36 mouse cellular contexts compared by ENCODE assay signal in genomic region chr7:128049254-128049653, GRCm38 (mm10). TPM values are rescaled to one million over a fixed set of nuclear protein-coding genes. Genes with fewer than 3 reads are reported as not detected.
DNase-seq lines count a peak whose midpoint lies in the region; ATAC-seq and TF ChIP-seq lines count a peak whose summit lies in the region.
"Had no signal": no experiment of that assay in that cellular context is flagged by ENCODE, and none has a peak within 500 bp of the region (broad histone marks: within the 10 kb centered on the region; RNA-seq: fewer than 3 reads in every experiment).

No protein-coding gene starts in this region.

- no peak overlapping the region for H3K4me3 ChIP-seq in liver, postnatal 0 days (ENCODE audit: low read depth, low read length)
- H3K4me3 ChIP-seq in liver, embryonic 12.5 days, result no peak overlapping the region
- H3K4me3 ChIP-seq in CH12.LX (replicated peaks in 1 of 3; ENCODE audit: low read depth in 2 of 3, low read length in 2 of 3, poor library complexity in 1 of 3), result peak overlapping the region in 1 of 3 experiments; percentile 19
- H3K4me3 ChIP-seq in bone marrow, adult 2 months (replicated peaks; ENCODE audit: control insufficient read depth, low read depth, low read length), result no peak overlapping the region
- H3K4me3 ChIP-seq in small intestine, adult 2 months (ENCODE audit: low read depth, low read length), result no peak overlapping the region
- H3K4me3 ChIP-seq: embryonic facial prominence, embryonic 12.5 days; embryonic facial prominence, embryonic 15.5 days; heart, adult 2 months; heart, embryonic 10.5 days; heart, embryonic 13.5 days had no signal

- no peaks in the 10 kb centered on the region for H3K79me2 ChIP-seq in CH12.LX (replicated peaks; ENCODE audit: control insufficient read depth, extremely low read depth, insufficient read depth, poor library complexity, severe bottlenecking)

- 8% methylated on average over 2 of the region's 2 CpGs for WGBS in liver, postnatal 0 days (ENCODE audit: insufficient replicate concordance)
- WGBS in liver, embryonic 12.5 days (ENCODE audit: insufficient replicate concordance), result 16% methylated on average over 2 of the region's 2 CpGs
- WGBS in bone marrow, adult 2 months, result 0% methylated on average over 2 of the region's 2 CpGs
- 67% methylated on average over 2 of the region's 2 CpGs for WGBS in small intestine, adult 2 months

- no peaks in the 10 kb centered on the region for H3K9me3 ChIP-seq in liver, postnatal 0 days (ENCODE audit: low read length)
- H3K9me3 ChIP-seq in liver, embryonic 12.5 days (replicated peaks), result no peaks in the 10 kb centered on the region
- peaks cover 4% of the 10 kb centered on the region for H3K9me3 ChIP-seq in CH12.LX (replicated peaks; ENCODE audit: low read length)
- H3K9me3 ChIP-seq: embryonic facial prominence, embryonic 12.5 days; embryonic facial prominence, embryonic 15.5 days; heart, embryonic 10.5 days; heart, embryonic 13.5 days had no signal

- TF ChIP-seq CTCF in liver, postnatal 0 days (IDR thresholded peaks at IDR 0.05; ENCODE audit: low read depth), result no peak
- TF ChIP-seq CTCF in CH12.LX (conservative IDR thresholded peaks at IDR 0.05 in 1 of 2, IDR thresholded peaks at IDR 0.05 in 1 of 2; ENCODE audit: low read depth in 2 of 2, low read length in 2 of 2), result no peak
- TF ChIP-seq CTCF in bone marrow, adult 2 months (IDR thresholded peaks at IDR 0.05; ENCODE audit: control insufficient read depth, insufficient read depth, low read length), result no peak
- no peak for TF ChIP-seq CTCF in small intestine, adult 2 months (IDR thresholded peaks at IDR 0.05; ENCODE audit: extremely low read depth, insufficient read length, insufficient replicate concordance, low read depth, low read length)

- ATAC-seq in liver, postnatal 0 days, result no peak
- ATAC-seq in liver, embryonic 12.5 days, result no peak
- no peak for ATAC-seq in monocyte, adult 5-6 weeks (replicated peaks; ENCODE audit: insufficient number of reproducible peaks, low FRiP score, low TSS enrichment, poor library complexity, severe bottlenecking)
- ATAC-seq: CD4-positive, CD25-positive, alpha-beta regulatory T cell, adult 4 months; forebrain, embryonic 14.5 days; forebrain, postnatal 0 days; hindbrain, postnatal 0 days; inflammation-experienced regulatory T-cells, adult 6 months had no signal

- dilution Hi-C loops in CH12.LX (cut with MboI; ENCODE audit: extremely low pct_ligation_motif_present, extremely low pct_unique_long_range_greater_than_20kb, low sequenced_read_pairs), result no loop called here

- H3K9ac ChIP-seq in liver, postnatal 0 days (replicated peaks), result no peak overlapping the region
- H3K9ac ChIP-seq in liver, embryonic 12.5 days, result no peak overlapping the region
- H3K9ac ChIP-seq in CH12.LX (ENCODE audit: insufficient read depth, low read depth), result no peak overlapping the region; the same call in 1 of the 2 replicates
- H3K9ac ChIP-seq: embryonic facial prominence, embryonic 12.5 days; embryonic facial prominence, embryonic 15.5 days; forebrain, postnatal 0 days; heart, embryonic 13.5 days; hindbrain, embryonic 14.5 days had no signal

- peaks cover 25% of the 10 kb centered on the region for H3K4me1 ChIP-seq in liver, postnatal 0 days (ENCODE audit: insufficient read depth)
- peaks cover 15% of the 10 kb centered on the region for H3K4me1 ChIP-seq in liver, embryonic 12.5 days
- peaks cover 18 to 50% of the 10 kb centered on the region in 2 experiments for H3K4me1 ChIP-seq in CH12.LX (ENCODE audit: control insufficient read depth in 1 of 2, insufficient read depth in 2 of 2)
- H3K4me1 ChIP-seq in bone marrow, adult 2 months (ENCODE audit: control insufficient read depth, insufficient read depth, low read length), result peaks cover 16% of the 10 kb centered on the region
- H3K4me1 ChIP-seq in small intestine, adult 2 months (ENCODE audit: control insufficient read depth, insufficient read depth, insufficient read length, low read length), result peaks cover 20% of the 10 kb centered on the region; the same call in 1 of the 2 replicates
- H3K4me1 ChIP-seq: embryonic facial prominence, embryonic 12.5 days; embryonic facial prominence, embryonic 15.5 days; heart, embryonic 10.5 days had no signal

- no peak for DNase-seq in liver, postnatal 0 days
- DNase-seq in CH12.LX (ENCODE audit: extremely low read depth), result no peak
- DNase-seq in spleen, postnatal 14 days (ENCODE audit: low spot score in 2 of 2), result no peak
- DNase-seq: adrenal gland, adult 2 months; adrenal gland, postnatal 14 days; cerebellum, adult 2 months; cerebellum, adult 9-11 months; cerebellum, postnatal 25 days; forebrain, postnatal 0 days; gastrocnemius, postnatal 10 days; gastrocnemius, postnatal 36 days; heart, postnatal 14 days; heart, postnatal 4 days had no signal

- no peaks in the 10 kb centered on the region for H3K36me3 ChIP-seq in liver, postnatal 0 days (replicated peaks; ENCODE audit: insufficient read depth, low read length)
- H3K36me3 ChIP-seq in liver, embryonic 12.5 days, result no peaks in the 10 kb centered on the region
- H3K36me3 ChIP-seq in CH12.LX (replicated peaks in 1 of 2; ENCODE audit: control insufficient read depth in 1 of 2, insufficient read depth in 1 of 2, low read length in 1 of 2), result no peaks in the 10 kb centered on the region
- no peaks in the 10 kb centered on the region for H3K36me3 ChIP-seq in small intestine, adult 2 months (ENCODE audit: control insufficient read depth, insufficient read depth, low read length)
- H3K36me3 ChIP-seq: embryonic facial prominence, embryonic 12.5 days; embryonic facial prominence, embryonic 15.5 days; heart, embryonic 10.5 days; heart, embryonic 13.5 days had no signal

- H3K27ac ChIP-seq in liver, postnatal 0 days (ENCODE audit: low read depth), result peak overlapping the region; percentile 62
- H3K27ac ChIP-seq in liver, embryonic 12.5 days, result no peak overlapping the region
- H3K27ac ChIP-seq in CH12.LX (ENCODE audit: insufficient read depth, low read depth), result no peak overlapping the region; the same call in 1 of the 2 replicates
- peak overlapping the region; percentile 23; the same call in 1 of the 2 replicates for H3K27ac ChIP-seq in bone marrow, adult 2 months (ENCODE audit: control insufficient read depth, insufficient read depth, low read depth, low read length, poor library complexity)
- 0 out of 2 replicates have a peak overlapping the region, but pooled peaks have one; percentile 27 for H3K27ac ChIP-seq in small intestine, adult 2 months (ENCODE audit: insufficient read depth, low read depth, low read length)
- H3K27ac ChIP-seq: embryonic facial prominence, embryonic 12.5 days; embryonic facial prominence, embryonic 15.5 days; heart, adult 2 months; heart, embryonic 10.5 days; heart, embryonic 13.5 days; hindbrain, embryonic 14.5 days; hindbrain, postnatal 0 days had no signal

- no peak for TF ChIP-seq EP300 in liver, postnatal 0 days (IDR thresholded peaks at IDR 0.05; ENCODE audit: low read depth)
- TF ChIP-seq EP300 in CH12.LX (IDR thresholded peaks at IDR 0.05; ENCODE audit: low read length), result no peak

- H3K27me3 ChIP-seq in liver, postnatal 0 days (ENCODE audit: insufficient read depth, low read length), result no peaks in the 10 kb centered on the region
- no peaks in the 10 kb centered on the region for H3K27me3 ChIP-seq in liver, embryonic 12.5 days (replicated peaks)
- H3K27me3 ChIP-seq in CH12.LX (replicated peaks), result no peaks in the 10 kb centered on the region
- H3K27me3 ChIP-seq in small intestine, adult 2 months (ENCODE audit: control insufficient read depth, insufficient read depth, low read length), result no peaks in the 10 kb centered on the region
- H3K27me3 ChIP-seq: embryonic facial prominence, embryonic 12.5 days; embryonic facial prominence, embryonic 15.5 days; heart, embryonic 13.5 days had no signal

- no peak overlapping the region for H3K4me2 ChIP-seq in liver, postnatal 0 days (ENCODE audit: low read depth, low read length)
- H3K4me2 ChIP-seq in liver, embryonic 12.5 days, result no peak overlapping the region
- peak overlapping the region; percentile 92 for H3K4me2 ChIP-seq in CH12.LX (ENCODE audit: insufficient read depth, low read depth, poor library complexity, severe bottlenecking)
- H3K4me2 ChIP-seq: embryonic facial prominence, embryonic 12.5 days; embryonic facial prominence, embryonic 15.5 days; heart, embryonic 13.5 days; hindbrain, embryonic 14.5 days had no signal

- no peak for TF ChIP-seq POLR2A in CH12.LX (IDR thresholded peaks at IDR 0.05; ENCODE audit: low read depth, low read length)
- TF ChIP-seq POLR2A in bone marrow, adult 2 months (IDR thresholded peaks at IDR 0.05; ENCODE audit: borderline replicate concordance, control insufficient read depth, low read depth, low read length), result no peak
- TF ChIP-seq POLR2A in small intestine, adult 2 months (IDR thresholded peaks at IDR 0.05; ENCODE audit: low read depth, low read length), result no peak

- TF ChIP-seq RAD21 in CH12.LX (IDR thresholded peaks at IDR 0.05; ENCODE audit: low read depth, low read length), result no peak

- in situ Hi-C loops in CH12.LX (cut with MboI; ENCODE audit: low pct_ligation_motif_present, low pct_unique_long_range_greater_than_20kb, low sequenced_read_pairs), result no loop called here

RNA-seq across cellular contexts. Expression of gene Itgam, which starts 13.2 kb away (rescaled TPM):
- polyA plus RNA-seq in liver, postnatal 0 days (2015; fragmentation: Nextera tagmentation; extraction: Ambion mirVana), result 5.1 and 6.1 TPM in 2 replicates
- polyA plus RNA-seq in liver, embryonic 12.5 days (2016; fragmentation: Nextera tagmentation; extraction: Ambion mirVana), result 2.1 and 2.2 TPM in 2 replicates
- 0.13 TPM in 2 replicates for total RNA-seq in CH12.LX (2012; rRNA removed)
- total RNA-seq in CH12.LX (2014; rRNA removed), result 0.48 and 0.50 TPM in 2 replicates
- 1.1 TPM in 2 replicates for polyA plus RNA-seq in CH12.LX (2012; ENCODE audit: insufficient read length, low read depth)
- 15.4 and 60.8 TPM in 2 replicates for polyA plus RNA-seq in bone marrow, adult 2 months (2011; ENCODE audit: insufficient read depth, insufficient read length, low replicate concordance, missing spikeins)
- 3.1 and 3.3 TPM in 2 replicates for polyA plus RNA-seq in small intestine, adult 2 months (2012; rRNA removed)
- total RNA-seq in monocyte, adult 5-6 weeks (2017), result 419 to 520 TPM (median 447 TPM) in 3 replicates
- polyA plus RNA-seq: C2C12 had no signal

RNA-seq across cellular contexts. Expression of gene Gm49368, which starts 13.2 kb away (rescaled TPM):
- 0.51 TPM in 1 of 2 replicates, not detected in the other for polyA plus RNA-seq in liver, postnatal 0 days (2015; fragmentation: Nextera tagmentation; extraction: Ambion mirVana)
- not detected in 2 replicates for polyA plus RNA-seq in liver, embryonic 12.5 days (2016; fragmentation: Nextera tagmentation; extraction: Ambion mirVana)
- not detected in 2 replicates for total RNA-seq in CH12.LX (2012; rRNA removed)
- not detected in 2 replicates for total RNA-seq in CH12.LX (2014; rRNA removed)
- polyA plus RNA-seq in CH12.LX (2012; ENCODE audit: insufficient read length, low read depth), result not detected in 2 replicates
- 8.2 and 16.7 TPM in 2 replicates for polyA plus RNA-seq in bone marrow, adult 2 months (2011; ENCODE audit: insufficient read depth, insufficient read length, low replicate concordance, missing spikeins)
- polyA plus RNA-seq in small intestine, adult 2 months (2012; rRNA removed), result 0.05 and 0.09 TPM in 2 replicates
- 33.7 to 34.7 TPM in 2 of 3 replicates, not detected in the other for total RNA-seq in monocyte, adult 5-6 weeks (2017)
- total RNA-seq: adrenal gland, adult 2 months; adrenal gland, postnatal 14 days; adrenal gland, postnatal 4 days; common myeloid progenitor, adult 5-6 weeks; ES-E14; forebrain, postnatal 0 days; gastrocnemius, adult 18-20 months; gastrocnemius, postnatal 10 days; granulocyte monocyte progenitor cell, adult 5-6 weeks; heart, postnatal 14 days; heart, postnatal 4 days; hindbrain, postnatal 0 days had no signal
- polyA plus RNA-seq: adrenal gland, adult 2 months; C2C12; CD4-positive, CD25-positive, alpha-beta regulatory T cell, adult 4 months; cerebellum, adult 2 months; embryonic facial prominence, embryonic 12.5 days; embryonic facial prominence, embryonic 15.5 days; forebrain, embryonic 11.5 days; forebrain, embryonic 14.5 days; forebrain, postnatal 0 days; heart, adult 2 months; heart, embryonic 10.5 days; heart, embryonic 13.5 days; heart, embryonic 16.5 days; hindbrain, embryonic 11.5 days; hindbrain, embryonic 14.5 days; hindbrain, postnatal 0 days had no signal

RNA-seq across cellular contexts. Expression of gene Trim72, which starts 45.5 kb away (rescaled TPM):
- polyA plus RNA-seq in liver, postnatal 0 days (2015; fragmentation: Nextera tagmentation; extraction: Ambion mirVana), result 0.12 TPM in 1 of 2 replicates, not detected in the other
- not detected in 2 replicates for polyA plus RNA-seq in liver, embryonic 12.5 days (2016; fragmentation: Nextera tagmentation; extraction: Ambion mirVana)
- 0.13 TPM in 1 of 2 replicates, not detected in the other for total RNA-seq in CH12.LX (2012; rRNA removed)
- not detected in 2 replicates for total RNA-seq in CH12.LX (2014; rRNA removed)
- not detected in 2 replicates for polyA plus RNA-seq in CH12.LX (2012; ENCODE audit: insufficient read length, low read depth)
- polyA plus RNA-seq in bone marrow, adult 2 months (2011; ENCODE audit: insufficient read depth, insufficient read length, low replicate concordance, missing spikeins), result 0.45 and 1.1 TPM in 2 replicates
- 7.4 and 8.8 TPM in 2 replicates for polyA plus RNA-seq in small intestine, adult 2 months (2012; rRNA removed)
- total RNA-seq in monocyte, adult 5-6 weeks (2017), result 0.68 TPM in 1 of 3 replicates, not detected in the others
- total RNA-seq: adrenal gland, postnatal 14 days; common myeloid progenitor, adult 5-6 weeks; granulocyte monocyte progenitor cell, adult 5-6 weeks had no signal
- polyA plus RNA-seq: CD4-positive, CD25-positive, alpha-beta regulatory T cell, adult 4 months; forebrain, embryonic 11.5 days; forebrain, embryonic 14.5 days; forebrain, postnatal 0 days; hindbrain, embryonic 11.5 days; hindbrain, embryonic 14.5 days; hindbrain, postnatal 0 days; inflammation-experienced regulatory T-cells, adult 6 months had no signal

RNA-seq across cellular contexts. Expression of gene Pycard, which starts 55.6 kb away (rescaled TPM):
- polyA plus RNA-seq in liver, postnatal 0 days (2015; fragmentation: Nextera tagmentation; extraction: Ambion mirVana), result 25.8 TPM in 2 replicates
- 32.9 and 33.8 TPM in 2 replicates for polyA plus RNA-seq in liver, embryonic 12.5 days (2016; fragmentation: Nextera tagmentation; extraction: Ambion mirVana)
- total RNA-seq in CH12.LX (2012; rRNA removed), result 51.1 and 52.5 TPM in 2 replicates
- 5.1 and 5.3 TPM in 2 replicates for total RNA-seq in CH12.LX (2014; rRNA removed)
- polyA plus RNA-seq in CH12.LX (2012; ENCODE audit: insufficient read length, low read depth), result 8.1 and 10.3 TPM in 2 replicates
- polyA plus RNA-seq in bone marrow, adult 2 months (2011; ENCODE audit: insufficient read depth, insufficient read length, low replicate concordance, missing spikeins), result 17.7 and 19.9 TPM in 2 replicates
- polyA plus RNA-seq in small intestine, adult 2 months (2012; rRNA removed), result 602 and 952 TPM in 2 replicates
- 65.7 to 90.8 TPM (median 79.5 TPM) in 3 replicates for total RNA-seq in monocyte, adult 5-6 weeks (2017)

Comparison
In these comparisons a context has a peak if more than half of its experiments do, and no peak if none do; other contexts are left out.
1. H3K27ac ChIP-seq: peak in liver, postnatal 0 days (single experiment), bone marrow, adult 2 months (single experiment) and small intestine, adult 2 months (single experiment); none in liver, embryonic 12.5 days (single experiment) and CH12.LX (single experiment).